Mouse (Mus musculus): ENCODE data around the gene Smim22. TPM values are rescaled to one million over a fixed set of nuclear protein-coding genes. Genes with fewer than 3 reads are reported as not detected.

Smim22 gene
- total and polyA plus RNA-seq, 3 experiments: not detected

DNA sequence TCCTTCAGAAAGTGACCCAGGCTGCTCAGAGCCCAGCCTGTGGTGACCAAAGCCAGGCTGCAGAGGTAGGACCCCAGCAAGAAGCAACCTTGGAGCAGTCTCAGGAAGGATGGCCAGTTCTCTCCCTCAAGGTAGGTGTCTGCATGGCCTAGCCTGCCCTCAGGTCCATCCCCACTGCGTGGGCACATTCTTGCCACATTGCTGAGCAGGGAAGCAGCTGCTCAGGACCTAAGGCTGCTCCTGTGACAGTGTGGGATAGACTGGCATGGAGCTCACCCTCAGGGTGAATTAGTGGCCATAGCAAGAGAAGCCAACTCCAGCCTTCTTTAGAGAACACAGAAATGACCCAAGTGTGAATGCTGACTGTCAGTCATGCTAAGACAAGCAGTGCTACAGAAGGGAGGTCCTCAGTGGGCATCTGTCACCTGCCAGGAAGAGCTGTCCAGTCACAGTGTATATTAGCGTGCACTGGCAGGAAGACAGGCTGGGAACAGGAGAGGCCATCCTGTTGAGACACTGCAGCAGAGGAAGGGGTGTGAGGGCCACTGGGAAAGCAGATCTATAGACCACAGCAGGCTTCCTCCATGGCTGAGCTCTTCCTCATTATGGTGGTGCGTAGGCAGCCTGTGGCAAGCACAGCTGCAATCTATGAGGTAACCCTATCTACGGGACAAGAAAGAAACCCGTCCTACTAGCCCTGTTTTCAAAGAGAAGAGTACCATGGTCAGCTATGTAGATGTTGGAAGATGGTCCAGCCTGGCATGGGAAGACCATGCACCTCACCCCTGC, 37.8 kb upstream of the Smim22 start:
- Histone ChIP-seq H3K4me1 (ENCODE audit: control insufficient read depth in 1 of 2, insufficient read depth in 2 of 2, low read length in 2 of 2) (peaks cover 0 to 7% of the 10 kb centered on the region in 2 experiments; a peak in 1 of 4 replicates), H3K9me3 (replicated peaks; ENCODE audit: insufficient read depth, low read length) (no peaks in the 10 kb centered on the region), H3K27ac (ENCODE audit: control insufficient read depth, low read depth, low read length) (no peak overlapping the region)

DNA sequence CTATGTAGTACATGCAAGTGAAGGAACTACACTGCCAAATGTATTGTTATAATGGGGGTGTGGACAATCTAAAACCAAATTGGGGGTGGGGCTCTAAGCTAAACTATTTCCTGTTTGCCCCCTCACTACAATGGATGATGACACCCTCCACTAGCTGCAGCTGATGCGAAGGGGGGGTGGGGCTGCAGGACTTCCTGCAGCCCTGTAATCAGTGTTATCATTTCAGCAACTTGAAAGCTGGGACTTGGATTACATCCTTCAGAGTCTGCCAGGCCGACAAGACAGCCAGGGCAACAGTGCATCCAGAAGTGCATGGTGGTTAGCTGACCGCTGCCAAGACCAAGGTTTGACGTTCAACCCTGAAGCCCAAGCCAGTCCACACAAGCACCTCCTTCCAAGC, 35.5 kb upstream of the Smim22 start:
- Histone ChIP-seq H3K79me2 (ENCODE audit: control insufficient read depth, insufficient read depth, low read length, poor library complexity) (no peaks in the 10 kb centered on the region), H3K27me3 (ENCODE audit: control insufficient read depth in 1 of 2, insufficient read depth in 2 of 2, low read length in 2 of 2) (no peaks in the 10 kb centered on the region), H3K4me3 (ENCODE audit: control insufficient read depth in 1 of 2, insufficient read depth in 1 of 2, low read depth in 2 of 2, low read length in 2 of 2) (no peak overlapping the region), H3K27ac (ENCODE audit: control insufficient read depth, low read depth, low read length) (no peak overlapping the region), H3K9ac (ENCODE audit: control insufficient read depth, low read depth, low read length, poor library complexity, severe bottlenecking) (no peak overlapping the region), H3K9me3 (replicated peaks; ENCODE audit: insufficient read depth, low read length) (no peaks in the 10 kb centered on the region), H3K36me3 (ENCODE audit: control insufficient read depth in 1 of 2, insufficient read depth in 2 of 2, low read length in 2 of 2) (no peaks in the 10 kb centered on the region), H3K4me1 (ENCODE audit: control insufficient read depth in 1 of 2, insufficient read depth in 2 of 2, low read length in 2 of 2) (no peaks in the 10 kb centered on the region)
- TF ChIP-seq MAX (IDR thresholded peaks at IDR 0.05; ENCODE audit: low read length) (no peak), MAZ (IDR thresholded peaks at IDR 0.05; ENCODE audit: low read depth, low read length) (no peak)
- no peak for DNase-seq (ENCODE audit: low read depth, low spot score)

More for the DNA sequence above, 37.8 kb upstream of the Smim22 start:
- DNase-seq (ENCODE audit: low read depth, low spot score): no peak
- Histone ChIP-seq H3K36me3 (ENCODE audit: control insufficient read depth in 1 of 2, insufficient read depth in 2 of 2, low read length in 2 of 2) (peaks cover 0 to 2% of the 10 kb centered on the region in 2 experiments; a peak in 1 of 4 replicates), H3K27me3 (ENCODE audit: control insufficient read depth in 1 of 2, insufficient read depth in 2 of 2, low read length in 2 of 2) (no peaks in the 10 kb centered on the region), H3K79me2 (ENCODE audit: control insufficient read depth, insufficient read depth, low read length, poor library complexity) (peaks cover under 1% of the 10 kb centered on the region; the same call in 1 of the 2 replicates), H3K9ac (ENCODE audit: control insufficient read depth, low read depth, low read length, poor library complexity, severe bottlenecking) (no peak overlapping the region), H3K4me3 (ENCODE audit: control insufficient read depth in 1 of 2, insufficient read depth in 1 of 2, low read depth in 2 of 2, low read length in 2 of 2) (no peak overlapping the region)
- TF ChIP-seq UBTF (IDR thresholded peaks at IDR 0.05; ENCODE audit: borderline replicate concordance, insufficient read depth, low read depth, low read length) (no peak), ZC3H11A (IDR thresholded peaks at IDR 0.05; ENCODE audit: low read depth, low read length) (no peak), POLR2AphosphoS2 (IDR thresholded peaks at IDR 0.05; ENCODE audit: low read length) (no peak), MAZ (IDR thresholded peaks at IDR 0.05; ENCODE audit: low read depth, low read length) (no peak), RCOR1 (IDR thresholded peaks at IDR 0.05; ENCODE audit: low read depth, low read length) (no peak), RAD21 (IDR thresholded peaks at IDR 0.05; ENCODE audit: low read depth, low read length) (no peak), CHD2 (IDR thresholded peaks at IDR 0.05; ENCODE audit: low read length) (no peak), ZMIZ1 (IDR thresholded peaks at IDR 0.05; ENCODE audit: low read depth, low read length) (no peak), POLR2A (IDR thresholded peaks at IDR 0.05; ENCODE audit: control insufficient read depth in 1 of 2, insufficient read depth in 1 of 2, low read depth in 1 of 2, low read length in 2 of 2, poor library complexity in 1 of 2) (no peak), TBP (IDR thresholded peaks at IDR 0.05; ENCODE audit: low read depth, low read length) (no peak), USF2 (IDR thresholded peaks at IDR 0.05; ENCODE audit: borderline replicate concordance in 1 of 2, insufficient read depth in 1 of 2, low read depth in 1 of 2, low read length in 2 of 2) (no peak), CTCF (IDR thresholded peaks at IDR 0.05 in 2 of 3, conservative IDR thresholded peaks at IDR 0.05 in 1 of 3; ENCODE audit: control insufficient read depth in 1 of 3, insufficient read depth in 1 of 3, low read depth in 2 of 3, low read length in 3 of 3, poor library complexity in 1 of 3, severe bottlenecking in 1 of 3) (no peak), JUND (IDR thresholded peaks at IDR 0.05; ENCODE audit: low read depth, low read length) (no peak), NELFE (IDR thresholded peaks at IDR 0.05; ENCODE audit: low read depth, low read length) (no peak), MYB (IDR thresholded peaks at IDR 0.05; ENCODE audit: low read depth, low read length) (no peak), HCFC1 (IDR thresholded peaks at IDR 0.05; ENCODE audit: low read depth, low read length) (no peak), NRF1 (IDR thresholded peaks at IDR 0.05; ENCODE audit: insufficient read depth, low read depth, low read length, poor library complexity, severe bottlenecking) (no peak)

All from MEL (cell line).